Mouse (Mus musculus): Measurements from ENCODE around the gene Siglec1.
"Not testable (repeated sequence)": the region's sequence is repeated elsewhere in the genome, so short reads cannot be mapped to it uniquely, and the experiment has no call there.

The Siglec1 gene

DNA sequence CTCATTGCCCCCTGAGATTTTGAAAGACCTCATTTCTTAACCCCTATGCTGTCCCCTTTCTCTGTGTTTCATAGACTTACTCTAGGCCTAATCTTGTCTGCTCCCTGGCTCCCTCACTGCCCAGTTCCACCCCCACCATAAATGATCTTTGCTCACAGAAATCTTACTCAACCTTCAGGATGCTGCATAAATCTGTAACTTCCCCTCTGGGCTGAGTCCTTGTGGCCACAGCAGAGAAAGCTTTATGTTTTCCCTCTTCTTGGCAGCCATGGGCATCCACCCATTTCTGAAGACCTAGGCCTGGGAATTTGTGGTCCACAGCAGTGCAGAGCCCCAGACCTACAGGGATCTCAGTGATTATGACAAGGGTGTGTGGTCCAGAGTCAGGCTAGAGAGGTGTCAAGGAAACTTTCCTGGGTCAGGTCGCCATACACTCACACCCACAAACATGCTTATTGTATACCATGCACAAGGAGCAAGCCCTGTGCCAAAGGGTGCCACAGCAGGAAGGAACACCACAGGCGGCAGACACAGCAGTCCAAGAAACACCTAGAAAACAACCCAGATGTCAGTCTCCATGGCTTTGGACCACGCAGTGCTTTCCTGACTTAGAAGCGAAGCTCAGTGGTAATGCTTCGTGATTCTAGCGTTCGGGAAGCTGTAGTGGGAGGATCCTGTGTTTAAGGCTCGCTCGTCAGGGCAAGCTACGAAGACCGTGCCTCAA, at the start of gene Siglec1:
Gene Siglec1, minus strand, starts transcription at position 99 of the 724 bp plus-strand sequence.
- no peak for ATAC-seq (ENCODE audit: insufficient number of reproducible peaks, low FRiP score, low TSS enrichment)

DNA sequence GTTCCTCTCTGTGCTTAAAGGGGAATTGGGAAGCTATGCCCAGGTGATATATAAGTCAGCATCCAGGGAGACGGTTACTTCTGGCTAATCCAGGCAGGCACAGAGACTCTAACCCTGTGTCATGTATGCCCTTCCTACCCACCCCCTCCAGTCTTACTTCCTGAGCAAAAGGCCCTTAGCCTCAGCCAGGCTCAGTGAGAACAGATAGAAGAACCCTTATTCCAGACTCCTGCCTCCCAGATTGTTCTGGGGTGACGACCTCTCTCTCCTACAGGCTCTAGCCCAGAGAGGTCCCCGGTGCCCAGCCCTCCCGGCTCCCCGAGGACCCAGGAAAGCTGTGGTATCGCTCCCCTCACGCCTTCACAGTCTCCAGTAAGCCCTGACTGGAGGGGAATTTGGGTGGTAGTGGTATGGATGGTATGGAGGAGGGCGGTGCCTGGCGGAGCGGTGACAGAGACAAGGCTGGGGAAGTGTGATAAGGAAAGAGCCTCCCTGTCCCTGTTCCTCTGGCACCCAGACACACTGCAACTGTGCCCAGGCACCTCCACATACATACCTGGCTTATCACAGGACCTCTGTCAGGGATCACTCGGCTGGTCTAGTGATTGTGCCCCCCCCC, 49.1 kb upstream of the Siglec1 start:
- no peak for ATAC-seq (ENCODE audit: insufficient number of reproducible peaks, low FRiP score, low TSS enrichment)

DNA sequence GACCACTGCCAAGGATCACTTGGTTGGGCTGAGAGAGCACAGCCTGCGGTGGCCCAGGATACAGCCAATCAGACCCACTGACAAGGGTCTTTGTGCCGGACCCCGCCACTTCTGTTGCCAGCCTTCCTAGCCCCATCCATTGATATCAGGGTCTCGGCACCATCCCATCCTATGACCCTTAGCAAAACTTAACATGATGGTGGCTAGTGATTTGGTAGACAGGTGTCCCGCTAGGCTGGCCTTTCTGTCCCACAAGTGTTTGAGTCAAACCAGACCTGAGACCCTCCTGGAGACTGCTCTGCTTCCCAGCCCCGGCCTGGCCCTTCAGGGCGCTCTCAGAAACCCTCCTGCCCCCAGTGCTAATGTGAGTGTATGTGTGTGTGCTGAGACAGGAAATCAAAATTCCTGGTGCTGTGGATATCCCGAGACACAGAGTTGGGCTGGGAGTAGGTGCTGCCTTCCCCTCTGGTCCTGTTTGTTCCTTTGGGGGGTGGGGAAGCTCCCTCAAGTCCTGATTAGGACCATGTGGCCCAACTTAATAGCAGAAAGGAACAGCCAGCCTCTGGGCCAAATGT, 48.3 kb upstream of the Siglec1 start:
- no peak for ATAC-seq (ENCODE audit: insufficient number of reproducible peaks, low FRiP score, low TSS enrichment)

DNA sequence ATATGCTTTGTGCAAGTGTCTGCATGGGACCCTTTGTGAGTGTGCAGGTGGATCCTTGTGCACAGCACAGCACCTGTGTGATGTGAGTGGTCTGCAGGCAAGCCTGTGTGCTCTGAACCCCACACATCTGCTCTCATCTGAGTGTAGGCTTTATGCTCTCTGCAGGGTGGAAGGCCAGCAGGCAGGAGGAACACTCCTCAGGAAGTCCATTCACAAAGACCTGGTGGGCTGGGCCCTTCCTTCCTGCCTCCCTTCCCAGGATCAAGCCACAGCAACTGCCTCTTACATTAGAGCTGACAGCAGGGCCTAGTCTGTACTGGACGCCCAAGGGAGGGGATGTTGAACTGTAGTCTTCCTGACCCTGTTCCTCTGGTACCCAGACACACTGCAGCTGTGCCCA, 47.8 kb upstream of the Siglec1 start:
- no peak for ATAC-seq (ENCODE audit: insufficient number of reproducible peaks, low FRiP score, low TSS enrichment)

DNA sequence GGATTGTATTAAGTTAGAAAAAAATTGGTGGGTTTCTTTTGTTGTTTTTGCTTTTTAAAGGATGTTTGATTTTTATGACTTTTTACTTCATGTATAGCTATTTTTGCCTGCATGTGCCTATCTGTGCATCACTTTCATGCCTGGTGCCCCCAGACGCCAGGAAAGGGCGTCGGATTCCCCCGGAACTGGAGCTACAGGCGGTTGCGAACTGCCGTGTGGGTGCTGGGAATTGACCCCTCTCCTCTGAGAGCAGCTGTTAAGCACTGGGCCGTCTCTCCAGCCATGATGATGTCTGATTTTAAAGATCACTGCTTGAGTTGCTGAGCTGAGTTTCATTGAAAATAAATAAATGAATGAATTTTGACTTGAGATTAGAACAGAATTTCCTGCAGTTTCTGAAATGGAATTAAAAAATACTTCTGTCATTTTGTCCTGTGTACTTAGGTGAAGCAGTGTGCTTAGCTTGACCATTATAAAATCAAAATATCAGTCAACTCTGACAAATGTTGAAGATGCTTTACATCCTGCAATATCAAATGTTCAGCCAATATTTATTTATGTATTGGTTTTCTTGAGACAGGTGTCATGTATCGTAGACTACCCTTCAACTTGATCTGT, 46.5 kb upstream of the Siglec1 start, which contains the start of gene Gm11037:
Gene Gm11037, plus strand, starts transcription at position 568 of the 618 bp plus-strand sequence.
- no peak for ATAC-seq (ENCODE audit: insufficient number of reproducible peaks, low FRiP score, low TSS enrichment)

DNA sequence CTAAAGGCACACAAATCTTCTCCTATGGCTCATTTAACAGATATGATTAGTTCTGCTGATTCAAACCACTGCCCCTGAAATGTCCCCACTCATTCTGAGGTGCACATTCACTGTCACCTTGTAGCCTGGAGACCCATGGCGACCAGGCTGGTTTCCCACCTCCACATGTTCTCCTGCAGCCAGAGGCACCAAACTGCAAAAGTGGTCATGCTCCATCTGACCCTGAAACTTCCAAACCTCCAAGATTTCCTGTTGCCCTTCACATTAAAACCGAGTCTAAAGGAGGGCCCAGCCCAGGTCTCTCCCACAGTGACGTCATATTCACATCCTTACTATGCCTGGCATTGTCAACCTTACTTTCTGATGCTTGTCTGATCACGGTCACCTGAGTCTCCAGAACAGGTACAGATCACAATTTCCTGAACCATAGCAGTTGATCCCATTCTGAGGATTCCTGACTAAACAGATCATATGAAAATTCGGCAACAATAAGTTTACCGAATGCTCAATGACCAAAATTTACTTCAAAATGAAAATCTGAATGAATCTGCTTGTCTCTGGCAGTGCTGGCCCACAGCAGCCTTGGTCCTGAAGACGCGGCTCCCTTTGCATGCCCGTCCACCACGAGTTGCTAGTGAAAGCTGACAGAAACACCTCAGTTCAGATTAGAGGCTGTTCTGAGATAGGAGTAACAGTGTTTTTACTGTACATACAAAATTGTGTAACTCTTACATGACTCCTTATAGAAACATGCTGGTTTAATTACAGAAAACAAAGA, 45.7 kb upstream of the Siglec1 start:
- ATAC-seq (ENCODE audit: insufficient number of reproducible peaks, low FRiP score, low TSS enrichment), result no peak

DNA sequence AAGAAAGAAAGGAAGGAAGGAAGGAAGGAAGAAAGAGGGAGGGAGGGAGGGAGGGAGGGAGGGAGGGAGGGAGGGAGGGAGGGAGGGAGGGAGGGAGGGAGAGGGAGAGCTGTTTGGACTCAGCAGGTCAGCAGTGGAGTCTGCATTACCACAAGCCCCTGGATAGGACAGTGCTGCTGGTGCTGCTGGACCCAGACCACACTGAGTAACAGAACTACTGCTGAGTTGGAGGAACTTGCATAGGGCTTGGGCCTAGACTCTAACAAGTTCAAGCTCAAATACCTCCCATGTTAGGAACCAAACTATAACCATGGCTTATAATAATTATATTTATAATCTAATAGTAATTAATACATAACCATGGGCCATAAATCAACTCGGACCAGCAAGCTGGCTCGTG, 44.3 kb upstream of the Siglec1 start:
- ATAC-seq (ENCODE audit: insufficient number of reproducible peaks, low FRiP score, low TSS enrichment), result no peak

DNA sequence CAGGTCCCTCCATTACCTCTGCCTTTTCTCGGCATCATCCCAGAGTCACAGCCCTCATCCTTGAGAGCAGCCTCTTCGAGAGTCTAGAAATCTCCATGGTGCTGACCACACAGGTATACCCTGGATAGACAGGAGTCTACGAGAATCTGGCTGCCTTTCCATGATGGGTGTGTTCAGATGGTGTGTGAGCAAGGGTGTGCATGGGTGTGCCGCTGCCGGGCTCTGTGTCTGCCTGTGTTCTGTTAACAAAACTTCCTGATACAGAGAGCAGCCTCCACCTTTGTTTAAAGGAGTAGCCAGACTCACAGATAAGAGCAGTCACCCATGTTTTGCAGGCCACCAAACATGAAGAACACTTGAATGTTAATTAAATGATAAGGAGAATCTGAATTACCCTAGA, 43.3 kb upstream of the Siglec1 start:
- no peak for ATAC-seq (ENCODE audit: insufficient number of reproducible peaks, low FRiP score, low TSS enrichment)

DNA sequence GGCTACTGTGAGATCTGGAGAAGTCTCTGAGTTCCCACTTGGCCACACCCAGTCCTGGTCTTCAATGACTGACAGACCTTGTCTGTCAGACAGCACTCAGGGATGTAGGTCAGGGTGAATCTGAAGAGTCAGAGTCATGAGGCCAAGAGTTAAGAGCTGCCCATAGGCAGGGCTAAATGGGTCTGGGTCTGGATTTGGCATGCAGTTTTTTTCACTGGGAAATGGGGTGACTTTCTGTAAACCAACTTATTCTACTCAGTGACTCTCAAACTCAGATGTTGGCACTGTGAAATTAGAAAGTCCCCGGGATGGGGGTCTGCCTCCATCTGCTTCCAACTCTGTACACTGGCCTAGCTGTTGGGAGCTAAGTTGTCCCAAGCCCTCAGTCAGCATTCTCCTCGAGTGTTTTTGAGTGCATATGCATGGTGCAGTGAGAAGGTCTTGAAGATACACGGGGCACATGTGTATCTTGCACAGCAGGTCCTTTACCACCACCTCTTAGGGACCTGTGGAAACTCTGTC, 42.1 kb upstream of the Siglec1 start:
- no peak for ATAC-seq (ENCODE audit: insufficient number of reproducible peaks, low FRiP score, low TSS enrichment)

DNA sequence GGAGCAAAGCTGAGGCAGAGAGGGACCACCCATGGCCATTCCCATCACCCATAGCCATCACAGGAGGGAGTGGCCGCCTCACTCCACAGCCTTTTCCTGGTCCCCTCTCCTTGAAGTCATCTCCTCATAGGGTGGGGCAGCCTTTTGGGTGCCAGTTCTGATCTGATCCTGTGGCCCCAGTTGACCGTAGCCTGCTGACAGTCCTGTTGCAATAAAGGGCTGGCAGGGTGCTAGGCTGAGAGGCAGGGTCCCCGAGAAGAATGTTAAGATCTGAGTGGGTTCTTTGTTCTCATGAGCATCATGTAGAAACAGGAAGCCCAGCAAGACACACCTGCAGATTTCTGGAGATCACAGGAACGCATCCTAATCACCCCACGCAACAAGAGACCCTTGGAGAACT, 41.6 kb upstream of the Siglec1 start:
- no peak for ATAC-seq (ENCODE audit: insufficient number of reproducible peaks, low FRiP score, low TSS enrichment)

DNA sequence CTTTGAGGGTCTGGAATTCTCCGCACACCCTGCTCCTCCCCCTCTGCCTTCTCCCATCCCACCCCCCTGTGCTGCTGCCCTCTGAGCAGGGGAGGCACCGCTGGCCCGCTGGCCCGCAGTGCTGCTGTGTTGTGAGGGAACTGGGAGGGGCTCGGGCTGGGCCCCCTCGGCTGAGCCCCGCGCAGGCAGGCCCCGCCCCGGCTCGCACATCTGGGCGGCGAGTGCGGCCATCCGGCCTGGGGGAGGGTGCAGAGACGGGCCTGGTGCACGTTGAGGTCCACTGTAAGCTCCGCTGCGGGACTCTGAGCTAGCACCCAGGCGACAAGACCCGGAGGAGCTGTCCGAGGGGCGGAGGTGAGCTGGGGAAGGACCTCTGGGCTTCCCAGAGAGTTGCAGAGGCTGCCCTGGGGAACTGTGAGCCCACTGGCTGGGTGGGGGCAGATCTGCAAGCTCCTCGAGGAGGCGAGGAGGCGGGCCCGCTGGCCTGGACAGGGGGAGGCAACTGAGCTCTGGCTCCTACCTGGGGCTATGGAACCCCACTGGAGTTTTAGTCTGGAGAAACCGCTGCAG, 40.7 kb upstream of the Siglec1 start, which contains the start of gene Hspa12b:
Gene Hspa12b, plus strand, starts transcription at position 120 of the 570 bp plus-strand sequence.
- no peak; the same call in 1 of the 2 replicates for ATAC-seq (ENCODE audit: insufficient number of reproducible peaks, low FRiP score, low TSS enrichment)

DNA sequence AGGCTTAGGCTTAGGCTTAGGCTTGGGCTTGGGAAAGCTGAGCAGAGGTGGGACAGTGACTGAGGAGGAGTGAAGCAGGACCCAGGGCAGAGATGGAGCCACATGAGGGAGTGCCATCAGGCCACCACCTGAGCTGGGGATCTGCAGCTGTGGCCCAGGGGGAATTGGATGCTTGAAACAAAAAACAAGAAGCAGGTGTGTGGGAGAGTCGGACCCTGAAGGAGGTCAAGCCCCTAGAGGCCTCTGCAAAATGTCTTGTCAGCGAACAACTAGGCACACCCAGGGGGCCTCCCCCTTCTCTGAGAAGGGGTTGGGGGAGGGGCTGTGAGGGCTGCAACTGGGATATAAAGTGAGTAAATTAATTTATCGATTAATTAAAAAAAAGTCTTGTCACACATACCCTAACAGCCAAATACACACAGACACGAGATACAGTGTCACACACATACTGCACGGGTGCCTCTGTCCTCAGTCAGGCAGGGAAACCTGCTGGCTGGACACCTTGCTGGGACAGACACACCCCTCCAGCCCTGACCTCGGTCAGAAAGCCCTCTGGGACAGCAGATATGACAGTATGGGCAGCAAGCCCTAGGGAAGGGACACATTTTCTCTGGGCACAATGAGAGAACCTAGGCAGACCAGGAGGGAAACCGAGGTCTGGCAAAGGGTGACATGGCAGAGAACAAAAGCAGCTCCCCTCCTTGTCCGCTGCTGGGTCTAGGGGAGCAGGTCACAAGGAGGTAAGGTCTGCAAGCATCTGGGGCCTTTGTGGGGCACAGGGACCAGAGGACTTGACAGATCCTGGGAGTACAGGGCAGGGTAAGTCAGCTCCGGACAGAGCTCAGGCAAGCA, 39.6 kb upstream of the Siglec1 start:
- ATAC-seq (ENCODE audit: insufficient number of reproducible peaks, low FRiP score, low TSS enrichment), result no peak

DNA sequence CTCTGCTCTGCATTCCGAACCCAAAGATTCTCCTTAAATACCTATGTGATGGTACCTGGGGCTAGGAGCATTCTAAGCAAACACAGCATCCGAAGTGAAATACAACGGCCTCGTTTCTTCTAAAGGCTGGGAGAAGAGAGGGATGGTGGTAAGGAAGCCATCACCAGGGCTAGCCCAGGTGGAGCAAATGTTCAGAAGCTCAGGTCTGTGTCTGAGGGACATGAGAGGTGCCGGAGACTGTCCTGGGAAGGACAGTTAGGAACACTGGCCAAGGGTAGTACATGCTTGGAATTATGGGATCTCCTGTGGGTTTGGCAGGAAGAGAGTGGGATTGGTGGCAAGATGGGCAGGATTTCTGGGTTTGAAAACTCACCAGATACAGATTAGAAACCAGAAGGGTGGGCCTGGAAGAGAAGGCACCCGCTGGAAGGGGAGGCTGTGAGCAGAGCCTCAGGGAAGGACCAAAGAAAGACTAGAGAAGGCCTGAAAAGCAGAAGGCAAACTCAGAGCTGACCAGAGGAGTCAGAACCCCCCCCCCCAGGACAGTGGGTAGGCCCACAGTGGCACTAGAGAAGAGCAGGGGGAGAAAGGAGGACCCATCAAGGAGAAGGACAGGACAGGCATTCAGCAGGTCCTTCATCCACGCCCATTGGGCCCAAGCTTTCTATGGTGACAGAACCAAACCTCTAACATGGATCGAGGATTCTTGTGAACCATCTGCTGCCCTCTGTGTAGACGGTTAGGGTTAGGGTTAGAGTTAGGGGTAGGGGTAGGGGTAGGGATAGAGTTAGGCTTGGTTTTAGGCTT, 38.8 kb upstream of the Siglec1 start:
- no peak for ATAC-seq (ENCODE audit: insufficient number of reproducible peaks, low FRiP score, low TSS enrichment)

DNA sequence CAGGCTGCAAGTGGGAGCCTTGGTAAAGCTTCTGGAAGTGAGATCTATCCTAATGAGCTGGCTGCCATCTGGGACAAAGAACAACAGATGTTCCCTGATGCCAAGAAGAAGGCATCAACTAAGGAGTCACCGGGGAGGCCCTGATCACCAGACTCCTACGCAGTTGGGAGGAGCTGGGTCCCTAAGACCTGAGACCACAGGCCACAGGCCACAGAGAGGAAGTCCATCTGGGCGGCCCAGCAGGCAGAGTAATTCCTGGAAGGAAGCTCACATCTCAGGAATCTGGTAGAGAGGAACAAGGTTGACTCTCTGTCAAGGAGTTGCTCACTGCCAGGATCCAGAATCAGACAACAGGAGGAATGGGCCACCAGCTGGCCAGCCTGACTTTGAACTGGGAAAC, 37.6 kb upstream of the Siglec1 start:
- no peak for ATAC-seq (ENCODE audit: insufficient number of reproducible peaks, low FRiP score, low TSS enrichment)

DNA sequence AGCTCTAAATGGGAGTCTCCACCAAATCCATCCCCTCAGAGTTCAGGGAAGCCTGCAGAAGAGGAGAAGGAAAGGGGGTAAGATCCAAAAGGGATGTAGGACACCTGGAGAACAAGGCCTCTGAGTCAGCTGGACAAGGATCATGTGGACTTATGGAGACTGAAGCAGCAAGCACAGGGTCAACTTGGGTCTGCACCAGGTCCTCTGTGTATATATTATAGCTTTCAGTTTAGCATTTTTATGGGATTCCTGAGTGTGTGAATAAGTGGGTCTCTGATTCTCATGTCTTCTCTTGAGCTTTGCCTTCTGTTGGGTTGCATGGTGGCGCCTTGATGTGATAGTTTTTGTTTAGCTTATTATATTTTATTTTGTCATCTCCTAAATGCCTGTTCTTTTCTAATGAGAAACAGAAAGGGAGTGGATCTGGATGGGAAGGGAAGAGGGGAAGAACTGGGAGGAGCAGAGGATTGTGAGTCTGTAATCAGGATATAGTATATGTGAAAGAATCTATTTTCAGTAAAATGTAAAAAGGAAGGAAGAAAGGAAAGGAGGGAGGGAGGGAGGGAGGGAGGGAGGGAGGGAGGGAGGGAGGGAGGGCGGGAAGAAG, 32.5 kb upstream of the Siglec1 start:
- ATAC-seq (ENCODE audit: insufficient number of reproducible peaks, low FRiP score, low TSS enrichment), result no peak

DNA sequence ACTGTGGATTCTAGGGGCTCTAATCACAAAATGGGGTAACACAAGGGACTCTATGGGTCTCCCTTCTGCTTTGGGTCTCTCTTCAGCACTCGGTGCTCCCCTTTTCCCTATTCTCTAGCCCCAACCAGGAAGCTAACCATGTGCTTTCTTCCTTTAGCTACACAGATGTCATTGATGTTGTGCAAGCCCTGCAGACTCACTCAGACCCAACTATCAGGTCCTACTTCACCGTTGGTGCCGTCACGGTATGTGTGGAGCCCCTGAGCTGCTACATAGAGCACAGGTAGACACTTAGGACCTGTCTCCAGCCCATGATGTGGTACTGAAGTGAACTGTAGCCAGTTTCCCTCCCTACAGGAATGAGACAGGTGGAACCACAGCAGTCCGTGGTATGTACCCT, 19.4 kb upstream of the Siglec1 start:
- ATAC-seq (ENCODE audit: insufficient number of reproducible peaks, low FRiP score, low TSS enrichment), result no peak

DNA sequence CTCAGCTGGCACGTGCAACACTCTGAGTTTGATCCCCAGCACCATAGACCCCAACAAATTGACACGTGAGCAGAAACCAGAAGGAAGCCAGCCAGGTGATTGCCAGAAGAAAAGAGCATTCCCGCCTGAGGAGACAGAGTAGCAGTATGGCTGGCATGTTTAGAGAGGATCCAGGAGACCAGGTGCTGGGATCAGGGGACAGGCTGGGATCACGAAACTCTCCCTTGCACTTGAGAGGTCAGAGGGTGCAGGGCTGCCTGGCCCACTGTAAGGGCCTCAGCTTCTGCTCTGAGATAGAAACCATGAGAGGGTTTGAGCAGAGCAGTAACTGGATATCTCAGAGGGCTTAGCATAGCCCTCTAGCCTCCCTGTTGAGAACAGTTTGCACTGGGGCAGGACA, 18.5 kb upstream of the Siglec1 start:
- ATAC-seq (ENCODE audit: insufficient number of reproducible peaks, low FRiP score, low TSS enrichment), result not testable (repeated sequence)

DNA sequence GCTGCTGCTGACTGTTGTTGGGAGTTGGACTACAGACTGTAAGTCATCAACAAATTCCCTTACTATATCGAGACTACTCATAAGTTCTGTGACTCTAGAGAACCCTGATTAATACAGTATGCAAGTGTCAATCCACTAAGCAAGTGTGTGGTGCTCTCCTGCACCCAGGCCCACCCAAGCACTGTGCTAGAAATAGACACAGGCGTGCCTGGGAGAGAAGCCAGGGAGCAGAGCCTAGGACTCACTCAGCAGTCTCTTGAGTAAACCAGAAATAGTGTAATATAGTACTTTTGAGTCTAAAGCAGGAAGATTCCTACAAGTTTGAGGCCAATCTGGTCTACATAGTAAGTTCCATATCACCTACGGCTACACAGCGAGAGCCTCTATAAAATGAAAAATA, 17.5 kb upstream of the Siglec1 start:
- no peak for ATAC-seq (ENCODE audit: insufficient number of reproducible peaks, low FRiP score, low TSS enrichment)
